Mouse (Mus musculus) liver, adult 2 months (tissue): ENCODE measurements at regions not wholly inside any gene's neighbourhood (a gene's known extent, or its start where the extent isn't known, plus 50 kb on each side); places are given as distances from the start of the nearest gene placed in this dataset.

Experiments
- DNase-seq: peaks from one replicate; pipeline ENCODE4 v3.0.0-alpha.2; 2011; ENCODE audit warnings: low read depth, low spot score; ENCODE audit errors: extremely low read depth
- H3K27ac ChIP-seq: fragments of 200-500 bp; replicated peaks from 2 replicates; pipeline ENCODE4 v1.5.1; 2012; ENCODE audit warnings: low read depth, mild to moderate bottlenecking, control low read depth, inconsistent platforms, low read length; ENCODE audit not compliant: insufficient read depth
- H3K27me3 ChIP-seq: fragments of 200-500 bp; 2 replicates; pipeline ENCODE4 v1.6.1; 2012; ENCODE audit warnings: mild to moderate bottlenecking, moderate library complexity, low read length, inconsistent platforms; ENCODE audit not compliant: control insufficient read depth, insufficient read depth
- H3K36me3 ChIP-seq: fragments of 200-500 bp; 2 replicates; pipeline ENCODE4 v1.6.1; 2012; ENCODE audit warnings: low read length, inconsistent platforms; ENCODE audit not compliant: control insufficient read depth, insufficient read depth
- H3K4me1 ChIP-seq: fragments of 200-500 bp; 2 replicates; pipeline ENCODE4 v1.6.1; 2011; ENCODE audit warnings: low read length; ENCODE audit not compliant: control insufficient read depth, insufficient read depth
- H3K4me3 ChIP-seq: fragments of 200-500 bp; 2 replicates; pipeline ENCODE4 v1.5.1; 2011; ENCODE audit warnings: low read depth, mild to moderate bottlenecking, control low read depth, low read length, moderate library complexity; ENCODE audit not compliant: insufficient read depth
- H3K79me2 ChIP-seq: fragments of 200-500 bp; 2 replicates; pipeline ENCODE4 v1.6.1; 2012; ENCODE audit warnings: inconsistent platforms, mild to moderate bottlenecking, low read length, moderate library complexity; ENCODE audit not compliant: control insufficient read depth, insufficient read depth
- H3K9ac ChIP-seq: fragments of 200-500 bp; 2 replicates; pipeline ENCODE4 v1.6.1; 2012; ENCODE audit warnings: low read depth, mild to moderate bottlenecking, control low read depth, inconsistent platforms, low read length
- CTCF ChIP-seq: fragments of 200-500 bp; IDR thresholded peaks from 2 replicates; pipeline ENCODE4 v1.5.1; 2011; ENCODE audit warnings: low read depth, low read length, control low read depth
- POLR2A ChIP-seq: fragments of 200-500 bp; IDR thresholded peaks from 2 replicates; pipeline ENCODE4 v1.6.1; 2011; ENCODE audit warnings: low read length, control low read depth; ENCODE audit not compliant: insufficient read depth; ENCODE audit errors: extremely low read depth
- WGBS: fragments of 180-500 bp; shearing (Covaris S2); methylation state at CpG from one replicate; pipeline ENCODE4 v1.1.7; 2018; 5-methylcytosine and 5-hydroxymethylcytosine counted together

DNA sequence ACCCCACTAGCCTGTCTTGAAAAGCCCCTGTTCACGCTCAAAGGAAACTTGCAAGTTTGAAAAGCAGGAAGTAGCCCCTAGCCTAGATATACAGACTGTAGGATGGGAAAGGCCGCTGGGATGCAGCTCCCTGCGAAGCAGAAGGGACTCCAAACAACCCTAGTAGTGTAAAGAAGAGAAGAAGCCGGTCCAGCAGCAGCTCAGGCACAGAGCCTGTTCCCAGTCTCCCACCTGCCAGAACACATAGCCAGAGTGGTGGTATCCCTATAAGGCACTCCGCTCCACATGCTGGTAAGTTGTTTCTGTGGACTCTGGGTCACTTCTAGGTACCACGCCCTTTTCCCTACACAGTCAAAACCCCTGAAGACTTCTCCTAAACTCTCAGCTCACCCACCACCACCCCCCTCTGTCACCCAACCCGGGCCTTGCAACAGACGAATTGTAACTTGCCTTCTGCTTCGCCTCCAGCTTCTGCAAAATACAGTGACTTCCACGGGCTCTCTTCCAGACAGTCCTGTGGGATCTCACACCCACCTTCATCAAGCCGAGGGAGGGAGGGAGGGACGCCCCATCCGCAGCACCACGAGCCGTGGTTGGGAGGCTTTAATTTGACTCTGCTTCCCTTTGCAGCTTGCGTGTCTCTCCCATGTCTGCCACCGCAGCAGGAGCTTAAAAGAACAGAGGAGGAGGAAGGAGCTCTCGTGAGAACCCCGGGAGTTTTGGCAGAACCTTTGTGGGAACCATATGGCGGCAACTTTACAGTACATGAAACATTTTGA, 285.2 kb downstream of the Rwdd3 start:
- WGBS = 59% methylated on average over 20 of the region's 20 CpGs

DNA sequence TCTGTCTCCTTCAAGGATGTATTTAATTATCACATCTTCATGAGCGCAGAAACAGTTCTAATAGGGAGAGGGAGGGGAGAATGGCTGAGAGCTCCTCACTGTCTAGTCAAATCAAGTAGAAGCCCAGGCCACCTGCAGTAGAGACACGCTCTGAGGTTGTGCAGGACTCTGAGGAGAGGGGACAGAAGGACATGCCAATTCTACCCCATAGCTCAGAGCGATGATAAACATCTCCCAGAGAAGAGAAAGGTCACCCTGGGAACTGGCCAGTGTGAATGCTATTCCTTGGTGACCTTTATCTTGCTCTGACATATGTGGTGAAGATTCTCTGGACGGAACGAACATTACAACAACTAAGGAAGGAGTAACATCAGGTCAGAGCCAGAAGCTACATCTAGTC, 286.1 kb downstream of the Rwdd3 start:
- no peak overlapping the region for H3K4me3 ChIP-seq
- no peaks in the 10 kb centered on the region for H3K4me1 ChIP-seq
- H3K79me2 ChIP-seq = no peaks in the 10 kb centered on the region
- DNase-seq = no peak
- H3K9ac ChIP-seq = no peak overlapping the region
- 86% methylated on average over 5 of the region's 5 CpGs for WGBS
- no peak for TF ChIP-seq CTCF
- TF ChIP-seq POLR2A = no peak
- H3K27ac ChIP-seq = no peak overlapping the region
- no peaks in the 10 kb centered on the region for H3K27me3 ChIP-seq
- H3K36me3 ChIP-seq = no peaks in the 10 kb centered on the region

More for the DNA sequence above, 285.2 kb downstream of the Rwdd3 start:
- Histone ChIP-seq H3K4me1 (no peaks in the 10 kb centered on the region), H3K27ac (no peak overlapping the region), H3K27me3 (no peaks in the 10 kb centered on the region), H3K9ac (no peak overlapping the region), H3K79me2 (no peaks in the 10 kb centered on the region), H3K4me3 (no peak overlapping the region), H3K36me3 (no peaks in the 10 kb centered on the region)
- DNase-seq = no peak
- TF ChIP-seq POLR2A = no peak
- TF ChIP-seq CTCF = no peak

- H3K4me3 ChIP-seq = no peak overlapping the region
- H3K9ac ChIP-seq = no peak overlapping the region
- H3K27me3 ChIP-seq = no peaks in the 10 kb centered on the region
- TF ChIP-seq CTCF = no peak
- TF ChIP-seq POLR2A = no peak
- no peaks in the 10 kb centered on the region for H3K4me1 ChIP-seq
- no peaks in the 10 kb centered on the region for H3K36me3 ChIP-seq
- whole genome bisulfite sequencing = 74% methylated on average over 10 of the region's 10 CpGs
- no peak for DNase-seq
- H3K27ac ChIP-seq = no peak overlapping the region
- no peaks in the 10 kb centered on the region for H3K79me2 ChIP-seq
Observed at GRCm38 (mm10) chr3:120884189-120884588, 287.3 kb downstream of the Rwdd3 start.

- no peak for DNase-seq
- Histone ChIP-seq H3K27me3 (no peaks in the 10 kb centered on the region), H3K79me2 (no peaks in the 10 kb centered on the region), H3K4me3 (no peak overlapping the region), H3K36me3 (no peaks in the 10 kb centered on the region), H3K9ac (no peak overlapping the region), H3K4me1 (no peaks in the 10 kb centered on the region), H3K27ac (no peak overlapping the region)
- 76% methylated on average over 5 of the region's 5 CpGs for WGBS
- TF ChIP-seq POLR2A = no peak
- TF ChIP-seq CTCF = no peak
Observed at GRCm38 (mm10) chr3:120883650-120884049, 287.8 kb downstream of the Rwdd3 start.

- H3K79me2 ChIP-seq = no peaks in the 10 kb centered on the region
- H3K9ac ChIP-seq = no peak overlapping the region
- no peak overlapping the region for H3K27ac ChIP-seq
- no peaks in the 10 kb centered on the region for H3K27me3 ChIP-seq
- H3K36me3 ChIP-seq = no peaks in the 10 kb centered on the region
- no peaks in the 10 kb centered on the region for H3K4me1 ChIP-seq
- no peak overlapping the region for H3K4me3 ChIP-seq
- 71% methylated on average over 2 of the region's 2 CpGs for WGBS
- TF ChIP-seq POLR2A = no peak
- no peak for TF ChIP-seq CTCF
- DNase-seq = no peak
Observed at GRCm38 (mm10) chr3:120879409-120879808, 292.1 kb downstream of the Rwdd3 start.

DNA sequence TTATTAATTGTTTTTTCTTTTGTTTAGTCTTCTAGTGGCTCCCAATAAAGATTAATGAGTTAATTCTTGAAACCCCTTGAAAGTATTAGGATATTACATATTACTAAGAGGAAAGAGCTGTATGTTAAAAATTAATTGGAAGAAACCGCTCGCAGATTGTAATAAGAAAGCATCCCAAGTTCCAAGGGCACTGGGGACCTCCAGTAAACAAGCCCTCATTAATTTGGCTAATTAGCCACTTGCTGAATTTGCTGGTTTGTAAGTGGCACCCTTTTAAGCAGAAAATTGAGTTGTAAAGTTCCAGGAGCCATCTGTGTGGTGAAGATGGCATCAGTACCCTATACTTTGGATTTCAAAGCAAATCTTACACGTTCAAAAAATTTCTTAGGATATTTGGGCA, 295.8 kb downstream of the Rwdd3 start:
- TF ChIP-seq POLR2A (no peak), CTCF (no peak)
- DNase-seq = no peak
- no peaks in the 10 kb centered on the region for H3K27me3 ChIP-seq
- no peaks in the 10 kb centered on the region for H3K36me3 ChIP-seq
- no peak overlapping the region for H3K9ac ChIP-seq
- no peak overlapping the region for H3K27ac ChIP-seq
- H3K79me2 ChIP-seq = no peaks in the 10 kb centered on the region
- 83% methylated on average over 3 of the region's 3 CpGs for WGBS
- no peaks in the 10 kb centered on the region for H3K4me1 ChIP-seq
- H3K4me3 ChIP-seq = no peak overlapping the region
